Mouse (Mus musculus) myocyte (in vitro differentiated cells): ENCODE measurements around the gene Fam32a.

Source experiments
- MAX ChIP-seq: IDR thresholded peaks from one replicate; pipeline ENCODE4 v1.6.1; 2011; ENCODE audit warnings: low read depth, mild to moderate bottlenecking, control low read depth
- MYOD1 ChIP-seq, 3 experiments: IDR thresholded peaks; one replicate each; pipeline ENCODE4 v1.6.1; 2011; ENCODE audit warnings: control low read depth in 2 of 3, low read depth in 2 of 3, mild to moderate bottlenecking in 2 of 3, moderate library complexity in 1 of 3; ENCODE audit not compliant: insufficient read length in 2 of 3, control insufficient read depth in 1 of 3
- POLR2A ChIP-seq: IDR thresholded peaks from one replicate; pipeline ENCODE4 v1.6.1; 2011; ENCODE audit warnings: low read depth, mild to moderate bottlenecking, control low read depth, moderate library complexity; ENCODE audit not compliant: insufficient read length
- POLR2AphosphoS2 ChIP-seq: IDR thresholded peaks from one replicate; pipeline ENCODE4 v1.6.1; 2011; ENCODE audit warnings: low read depth, control low read depth; ENCODE audit not compliant: insufficient read length
- REST ChIP-seq: IDR thresholded peaks from one replicate; pipeline ENCODE4 v1.6.1; 2011; ENCODE audit warnings: mild to moderate bottlenecking, control low read depth, moderate library complexity; ENCODE audit not compliant: insufficient read depth, insufficient read length
- TCF12 ChIP-seq: IDR thresholded peaks from one replicate; pipeline ENCODE4 v1.6.1; 2011; ENCODE audit warnings: mild to moderate bottlenecking, control low read depth; ENCODE audit not compliant: poor library complexity, insufficient read depth, severe bottlenecking
- TCF3 ChIP-seq: IDR thresholded peaks from one replicate; pipeline ENCODE4 v1.6.1; 2011; ENCODE audit warnings: low read depth, control low read depth; ENCODE audit not compliant: insufficient read length
- USF1 ChIP-seq: IDR thresholded peaks from one replicate; pipeline ENCODE4 v1.6.1; 2011; ENCODE audit warnings: low read depth, mild to moderate bottlenecking, control low read depth, moderate library complexity

- TF ChIP-seq TCF3, result no peak
- no peak for TF ChIP-seq POLR2A
- TF ChIP-seq MAX, result no peak
- TF ChIP-seq TCF12, result no peak
- TF ChIP-seq POLR2AphosphoS2, result no peak
- TF ChIP-seq MYOD1 (IDR thresholded peaks at IDR 0.05; ENCODE audit: control insufficient read depth in 1 of 3, insufficient read length in 2 of 3, low read depth in 2 of 3), result no peak
- no peak for TF ChIP-seq REST
- no peak for TF ChIP-seq USF1
Observed at GRCm38 (mm10) chr8:72271051-72271660, 51.6 kb downstream of the Fam32a start.
